ENCODE assay signal across 18 mouse cellular contexts in genomic region chr1:35943800-35944199, GRCm38 (mm10).
DNase-seq lines count a peak whose midpoint lies in the region; ATAC-seq lines count a peak whose summit lies in the region.
"Had no signal": no experiment of that assay in that cellular context is flagged by ENCODE, and none has a peak within 500 bp of the region (broad histone marks: within the 10 kb centered on the region; RNA-seq: fewer than 3 reads in every experiment).

No protein-coding gene starts in this region.

- H3K27ac ChIP-seq in forebrain, embryonic 10.5 days = peak overlapping the region; percentile 77
- no peak overlapping the region for H3K27ac ChIP-seq in forebrain, embryonic 14.5 days (ENCODE audit: low read depth, low read length)
- H3K27ac ChIP-seq in kidney, embryonic 14.5 days (ENCODE audit: low read depth, low read length) = no peak overlapping the region
- H3K27ac ChIP-seq in neural tube, embryonic 15.5 days (replicated peaks) = no peak overlapping the region
- no peak overlapping the region for H3K27ac ChIP-seq in neural tube, embryonic 12.5 days
- H3K27ac ChIP-seq: embryonic facial prominence, embryonic 12.5 days; limb, embryonic 12.5 days; liver, embryonic 14.5 days had no signal

- WGBS in forebrain, embryonic 10.5 days = 42% methylated on average over 7 of the region's 7 CpGs
- WGBS in forebrain, embryonic 14.5 days = 45% methylated on average over 7 of the region's 7 CpGs
- 26% methylated on average over 7 of the region's 7 CpGs for WGBS in kidney, embryonic 14.5 days
- 20% methylated on average over 7 of the region's 7 CpGs for WGBS in neural tube, embryonic 15.5 days
- 17% methylated on average over 7 of the region's 7 CpGs for WGBS in neural tube, embryonic 12.5 days

- H3K4me1 ChIP-seq in forebrain, embryonic 10.5 days = peaks cover 42% of the 10 kb centered on the region
- H3K4me1 ChIP-seq in forebrain, embryonic 14.5 days (ENCODE audit: control insufficient read depth, insufficient read depth, low read length) = peaks cover 6% of the 10 kb centered on the region
- H3K4me1 ChIP-seq in kidney, embryonic 14.5 days (ENCODE audit: control insufficient read depth, insufficient read depth, low read length) = no peaks in the 10 kb centered on the region
- H3K4me1 ChIP-seq in neural tube, embryonic 15.5 days = peaks cover 19% of the 10 kb centered on the region
- peaks cover 31% of the 10 kb centered on the region for H3K4me1 ChIP-seq in neural tube, embryonic 12.5 days
- H3K4me1 ChIP-seq: embryonic facial prominence, embryonic 12.5 days had no signal

- peaks cover 6% of the 10 kb centered on the region; the same call in 1 of the 2 replicates for H3K9me3 ChIP-seq in forebrain, embryonic 10.5 days
- H3K9me3 ChIP-seq in forebrain, embryonic 14.5 days (replicated peaks; ENCODE audit: control insufficient read depth, low read length) = no peaks in the 10 kb centered on the region
- no peaks in the 10 kb centered on the region for H3K9me3 ChIP-seq in kidney, embryonic 14.5 days (ENCODE audit: control insufficient read depth, low read length)
- H3K9me3 ChIP-seq in neural tube, embryonic 15.5 days (replicated peaks) = no peaks in the 10 kb centered on the region
- H3K9me3 ChIP-seq in neural tube, embryonic 12.5 days = 0 out of 2 replicates have a peak, but pooled peaks cover 4% of the 10 kb centered on the region
- H3K9me3 ChIP-seq: embryonic facial prominence, embryonic 12.5 days; limb, embryonic 12.5 days had no signal

- no peak overlapping the region for H3K4me2 ChIP-seq in forebrain, embryonic 14.5 days (ENCODE audit: low read length)
- no peak overlapping the region for H3K4me2 ChIP-seq in kidney, embryonic 14.5 days (replicated peaks; ENCODE audit: low read depth, low read length)
- H3K4me2 ChIP-seq in neural tube, embryonic 15.5 days = no peak overlapping the region
- no peak overlapping the region for H3K4me2 ChIP-seq in neural tube, embryonic 12.5 days (replicated peaks)
- H3K4me2 ChIP-seq: embryonic facial prominence, embryonic 12.5 days; limb, embryonic 12.5 days had no signal

- no peak overlapping the region for H3K9ac ChIP-seq in forebrain, embryonic 14.5 days (ENCODE audit: low read length)
- H3K9ac ChIP-seq in kidney, embryonic 14.5 days (ENCODE audit: low read depth, low read length) = no peak overlapping the region
- no peak overlapping the region for H3K9ac ChIP-seq in neural tube, embryonic 15.5 days (replicated peaks)
- no peak overlapping the region for H3K9ac ChIP-seq in neural tube, embryonic 12.5 days
- H3K9ac ChIP-seq: embryonic facial prominence, embryonic 12.5 days; limb, embryonic 12.5 days; liver, embryonic 14.5 days had no signal

- no peak for DNase-seq in forebrain, embryonic 10.5 days (ENCODE audit: extremely low spot score, low spot score)
- no peak for DNase-seq in forebrain, embryonic 14.5 days (ENCODE audit: low spot score)
- DNase-seq in kidney, adult 11 months = no peak
- DNase-seq in neural tube, embryonic 10.5 days (ENCODE audit: extremely low spot score, low spot score) = peak; percentile 43
- no peak for DNase-seq in MN1 (ENCODE audit: low spot score)
- DNase-seq: cerebellum, adult 9-11 months; gastrocnemius, postnatal 36 days; kidney, postnatal 10 days; lung, postnatal 10 days; thymus, postnatal 14 days had no signal

- no peaks in the 10 kb centered on the region for H3K36me3 ChIP-seq in forebrain, embryonic 10.5 days (replicated peaks)
- H3K36me3 ChIP-seq in forebrain, embryonic 14.5 days (ENCODE audit: control insufficient read depth, insufficient read depth, low read length) = no peaks in the 10 kb centered on the region
- H3K36me3 ChIP-seq in kidney, embryonic 14.5 days (ENCODE audit: control insufficient read depth, insufficient read depth, low read length) = no peaks in the 10 kb centered on the region
- H3K36me3 ChIP-seq in neural tube, embryonic 15.5 days = no peaks in the 10 kb centered on the region
- H3K36me3 ChIP-seq in neural tube, embryonic 12.5 days = no peaks in the 10 kb centered on the region
- H3K36me3 ChIP-seq: embryonic facial prominence, embryonic 12.5 days; limb, embryonic 12.5 days had no signal

- H3K27me3 ChIP-seq in forebrain, embryonic 10.5 days (ENCODE audit: poor library complexity, severe bottlenecking) = no peaks in the 10 kb centered on the region
- H3K27me3 ChIP-seq in forebrain, embryonic 14.5 days (replicated peaks; ENCODE audit: control insufficient read depth, insufficient read depth, low read length) = no peaks in the 10 kb centered on the region
- H3K27me3 ChIP-seq in kidney, embryonic 14.5 days (ENCODE audit: control insufficient read depth, insufficient read depth, low read length) = no peaks in the 10 kb centered on the region
- no peaks in the 10 kb centered on the region for H3K27me3 ChIP-seq in neural tube, embryonic 15.5 days (replicated peaks)
- no peaks in the 10 kb centered on the region for H3K27me3 ChIP-seq in neural tube, embryonic 12.5 days (replicated peaks)
- H3K27me3 ChIP-seq: CH12.LX; embryonic facial prominence, embryonic 12.5 days; limb, embryonic 12.5 days had no signal

- H3K4me3 ChIP-seq in forebrain, embryonic 10.5 days = no peak overlapping the region
- no peak overlapping the region for H3K4me3 ChIP-seq in forebrain, embryonic 14.5 days (ENCODE audit: low read depth, low read length)
- no peak overlapping the region for H3K4me3 ChIP-seq in kidney, embryonic 14.5 days (ENCODE audit: low read length)
- no peak overlapping the region for H3K4me3 ChIP-seq in neural tube, embryonic 15.5 days (replicated peaks)
- no peak overlapping the region for H3K4me3 ChIP-seq in neural tube, embryonic 12.5 days
- H3K4me3 ChIP-seq: embryonic facial prominence, embryonic 12.5 days; limb, embryonic 12.5 days had no signal

- no peak for ATAC-seq in forebrain, embryonic 14.5 days
- ATAC-seq in kidney, embryonic 14.5 days (ENCODE audit: low FRiP score, low TSS enrichment) = 0 out of 2 replicates have a peak, but pooled peaks have one; percentile 17
- no peak for ATAC-seq in neural tube, embryonic 15.5 days (ENCODE audit: low FRiP score)
- peak; percentile 58 for ATAC-seq in neural tube, embryonic 12.5 days (ENCODE audit: low FRiP score, low read depth)
- ATAC-seq: hindbrain, embryonic 16.5 days had no signal

Comparison
In these comparisons a context has a peak if more than half of its experiments do, and no peak if none do; other contexts are left out.
1. ATAC-seq: peak in kidney, embryonic 14.5 days (single experiment) and neural tube, embryonic 12.5 days (single experiment); none in forebrain, embryonic 14.5 days (single experiment) and neural tube, embryonic 15.5 days (single experiment).